Mouse (Mus musculus) forebrain, postnatal 0 days (tissue): ENCODE data around the gene Pax5. TPM values are rescaled to one million over a fixed set of nuclear protein-coding genes. Genes with fewer than 3 reads are reported as not detected.
A peak's percentile ranks its signal among the peaks of the same experiment; 100 is the strongest.

Experiments used
- ATAC-seq: fragments of 200-750 bp; cut with Nextera tagmentation; 2 replicates; pipeline ENCODE4 v1.8.0; 2017; ENCODE audit warnings: mild to moderate bottlenecking, moderate library complexity
- DNase-seq: peaks from one replicate; pipeline ENCODE4 v3.0.0-alpha.2; 2015
- H3K27ac ChIP-seq: fragments of 300-500 bp; sonication (generic); 2 replicates; pipeline ENCODE4 v1.5.1; 2014; ENCODE audit warnings: low read depth, mild to moderate bottlenecking, antibody characterized with exemption, low read length, moderate library complexity, mixed read lengths
- H3K27me3 ChIP-seq: fragments of 300-500 bp; sonication (generic); 2 replicates; pipeline ENCODE4 v1.6.1; 2014; ENCODE audit warnings: mild to moderate bottlenecking, low read length, mixed read lengths; ENCODE audit not compliant: insufficient read depth
- H3K36me3 ChIP-seq: fragments of 300-500 bp; sonication (generic); 2 replicates; pipeline ENCODE4 v1.6.1; 2014; ENCODE audit warnings: mild to moderate bottlenecking, moderate library complexity; ENCODE audit not compliant: insufficient read depth
- H3K4me1 ChIP-seq: fragments of 300-500 bp; sonication (generic); 2 replicates; pipeline ENCODE4 v1.6.1; 2014; ENCODE audit warnings: antibody characterized with exemption; ENCODE audit not compliant: insufficient read depth
- H3K4me2 ChIP-seq: fragments of 300-500 bp; sonication (generic); 2 replicates; pipeline ENCODE4 v1.6.1; 2014; ENCODE audit warnings: low read depth, mild to moderate bottlenecking, moderate library complexity
- H3K4me3 ChIP-seq: fragments of 300-500 bp; sonication (generic); 2 replicates; pipeline ENCODE4 v1.5.1; 2014; ENCODE audit warnings: low read depth, low read length, mixed read lengths
- H3K9ac ChIP-seq: fragments of 300-500 bp; sonication (generic); 2 replicates; pipeline ENCODE4 v1.6.1; 2014; ENCODE audit warnings: mild to moderate bottlenecking
- H3K9me3 ChIP-seq: fragments of 300-500 bp; sonication (generic); 2 replicates; pipeline ENCODE4 v1.6.1; 2016; ENCODE audit warnings: low read length
- CTCF ChIP-seq: sonication (generic); IDR thresholded peaks from 2 replicates; pipeline ENCODE4 v1.5.1; 2016; ENCODE audit warnings: antibody characterized with exemption, control low read depth, low read depth
- WGBS: fragments of 180-500 bp; shearing (Covaris S2); extraction: QIAGEN DNeasy Blood & Tissue Kit; methylation state at CpG from one replicate; pipeline ENCODE4 v1.1.7; 2014; 5-methylcytosine and 5-hydroxymethylcytosine counted together
- polyA plus RNA-seq: library from polyadenylated mRNA; unstranded; fragments of >200 nt; fragmentation: Nextera tagmentation; extraction: Ambion mirVana; gene quantifications from 2 replicates; pipeline ENCODE4 v1.2.1, GENCODE M21; 2015
- total RNA-seq: library from RNA; depleted of rRNA; stranded (reverse); fragments of >200 nt; gene quantifications from 2 replicates; pipeline ENCODE4 v1.2.3, GENCODE M21; 2014

The Pax5 gene
- total and polyA plus RNA-seq, 2 experiments from 2014 or later, result 0.01 to 0.14 TPM

DNA sequence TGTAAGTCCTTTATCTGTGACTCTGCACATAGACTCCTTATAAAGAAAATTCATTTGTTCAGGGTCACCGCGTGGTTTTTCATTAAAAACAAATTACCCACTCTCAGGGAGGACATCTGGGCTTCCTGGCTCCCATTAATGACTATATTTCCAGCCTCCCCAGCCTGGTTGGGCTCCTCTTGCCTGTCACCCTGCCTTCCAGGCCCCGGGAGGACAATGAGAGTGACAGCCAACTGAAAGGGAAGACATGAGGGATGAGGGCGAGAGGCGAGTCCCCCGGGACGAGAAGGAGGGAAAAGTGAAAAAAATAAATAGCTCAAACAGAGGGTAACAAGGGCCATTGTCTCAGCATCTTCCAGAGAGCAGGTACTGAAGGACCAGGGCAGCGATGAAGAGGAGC lies 149.3 kb downstream of the Pax5 start:
- H3K36me3 ChIP-seq, result no peaks in the 10 kb centered on the region
- no peak overlapping the region for H3K27ac ChIP-seq
- H3K4me1 ChIP-seq, result 0 out of 2 replicates have a peak, but pooled peaks cover 9% of the 10 kb centered on the region
- no peak overlapping the region for H3K9ac ChIP-seq
- ATAC-seq (no peak), DNase-seq (no peak)
- H3K4me3 ChIP-seq, result no peak overlapping the region
- no peak for TF ChIP-seq CTCF
- 32% methylated on average over 8 of the region's 8 CpGs for WGBS
- no peak overlapping the region for H3K4me2 ChIP-seq
- no peaks in the 10 kb centered on the region for H3K9me3 ChIP-seq
- H3K27me3 ChIP-seq, result peaks cover 2% of the 10 kb centered on the region; the same call in 1 of the 2 replicates

DNA sequence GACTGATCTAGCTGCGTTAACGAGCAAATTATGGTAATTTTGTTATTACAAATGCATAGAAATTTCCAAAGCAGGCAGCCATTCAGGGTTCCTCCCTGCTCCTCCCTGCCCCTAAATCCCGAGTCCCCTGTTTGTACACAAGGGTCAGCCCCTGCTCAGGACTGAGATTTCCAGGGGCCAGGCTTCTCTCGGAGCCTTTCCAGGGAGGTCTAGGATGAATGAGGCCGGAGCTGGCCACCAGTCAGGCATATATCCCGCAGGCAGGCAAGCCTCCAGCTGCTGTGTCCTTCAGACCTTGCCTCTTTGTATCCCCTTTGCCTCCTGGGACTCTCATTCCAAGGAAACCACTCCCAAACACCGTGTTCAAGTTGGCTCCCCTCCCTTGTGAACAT lies 151.7 kb downstream of the Pax5 start:
- Histone ChIP-seq H3K4me3 (peak overlapping the region; percentile 37), H3K36me3 (no peaks in the 10 kb centered on the region), H3K27me3 (no peaks in the 10 kb centered on the region), H3K4me1 (0 out of 2 replicates have a peak, but pooled peaks cover 9% of the 10 kb centered on the region), H3K27ac (no peak overlapping the region), H3K4me2 (peak overlapping the region; percentile 87), H3K9ac (peak overlapping the region; percentile 54; the same call in 1 of the 2 replicates), H3K9me3 (no peaks in the 10 kb centered on the region)
- ATAC-seq (no peak; the same call in 1 of the 2 replicates), DNase-seq (no peak)
- WGBS, result 5% methylated on average over 7 of the region's 7 CpGs
- TF ChIP-seq CTCF, result no peak

DNA sequence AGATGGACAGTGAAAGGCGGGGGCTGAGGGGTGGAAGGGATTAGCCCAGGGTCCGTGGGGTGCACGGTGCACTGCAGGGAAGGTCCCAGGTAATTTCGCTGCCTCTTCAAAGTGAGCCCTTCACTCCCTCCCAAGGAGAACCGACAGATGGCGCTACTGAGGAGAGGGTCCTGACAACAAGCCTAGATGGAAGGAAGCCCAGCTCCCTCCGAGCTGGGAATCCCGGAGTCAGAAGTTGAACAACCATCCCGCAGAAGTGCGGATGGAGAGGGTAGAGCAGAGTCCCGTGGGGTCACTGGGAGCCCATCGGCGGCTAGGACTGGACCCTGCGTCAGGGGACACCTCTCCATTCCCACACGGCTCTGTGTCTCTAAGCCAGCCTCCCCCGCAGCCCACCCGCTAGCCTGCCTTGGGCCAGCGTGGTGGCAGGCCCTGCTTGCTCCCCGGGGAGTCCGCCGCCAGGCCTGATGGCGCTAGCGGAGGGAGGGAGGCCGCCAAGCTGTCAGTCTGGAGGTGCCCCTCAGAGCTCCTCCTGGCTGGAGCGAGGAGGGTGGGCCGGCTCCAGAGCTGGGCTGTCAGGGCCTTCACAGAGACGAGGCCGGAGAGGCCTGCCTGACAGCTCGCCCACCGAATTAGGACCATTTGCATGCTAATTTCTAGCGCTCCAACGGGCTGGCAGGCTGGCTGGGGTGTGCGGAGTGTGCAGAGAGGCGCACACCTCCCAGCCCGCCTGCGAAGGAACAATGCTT lies 152.3 kb downstream of the Pax5 start:
- DNase-seq, result peak; percentile 90
- 3% methylated on average over 36 of the region's 36 CpGs for WGBS

DNA sequence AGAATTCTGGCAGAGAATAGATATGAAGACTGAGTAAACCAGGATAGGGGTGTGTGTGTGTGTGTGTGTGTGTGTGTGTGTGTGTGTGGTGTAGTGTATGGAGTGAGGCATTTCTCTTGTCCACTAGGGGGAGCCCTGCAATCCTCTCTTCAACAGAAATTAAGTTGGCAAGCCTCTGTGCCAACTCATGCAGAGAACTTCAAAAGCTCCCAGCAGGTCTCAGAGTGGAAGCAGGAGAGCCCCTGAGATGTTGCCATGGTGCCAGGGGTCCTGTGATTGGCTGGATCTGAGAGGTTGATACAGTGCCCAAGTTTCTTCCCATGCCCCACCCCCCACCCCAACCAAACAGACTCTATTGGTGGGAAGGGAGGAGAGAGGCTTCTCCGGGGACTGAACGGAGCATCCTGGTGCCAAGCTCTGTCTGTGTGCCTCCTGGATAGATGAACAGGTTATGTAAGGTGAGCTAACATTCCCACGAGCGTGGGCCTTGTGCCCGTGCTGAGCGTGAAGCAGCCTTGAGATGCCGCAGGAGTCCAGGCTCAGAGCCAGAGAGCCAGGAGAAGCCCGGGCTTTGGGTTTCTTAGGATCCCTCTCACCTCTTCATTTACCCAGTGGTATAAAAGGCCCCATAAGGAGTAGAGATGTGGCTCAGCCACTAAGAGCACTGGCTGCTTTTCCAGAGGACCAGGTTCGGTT lies 153.6 kb downstream of the Pax5 start:
- peak; percentile 37 for TF ChIP-seq CTCF
- peak; percentile 52 for DNase-seq
- Histone ChIP-seq H3K9ac (no peak overlapping the region), H3K4me3 (no peak overlapping the region), H3K4me1 (0 out of 2 replicates have a peak, but pooled peaks cover 9% of the 10 kb centered on the region), H3K9me3 (no peaks in the 10 kb centered on the region), H3K27me3 (no peaks in the 10 kb centered on the region), H3K36me3 (no peaks in the 10 kb centered on the region), H3K27ac (no peak overlapping the region), H3K4me2 (no peak overlapping the region)
- 0 out of 2 replicates have a peak, but pooled peaks have one; percentile 27 for ATAC-seq
- WGBS, result 67% methylated on average over 9 of the region's 9 CpGs

More for the DNA sequence above, 152.3 kb downstream of the Pax5 start:
- Histone ChIP-seq H3K9me3 (no peaks in the 10 kb centered on the region), H3K27ac (peak overlapping the region; percentile 50; the same call in 1 of the 2 replicates), H3K9ac (peak overlapping the region; percentile 54), H3K4me1 (0 out of 2 replicates have a peak, but pooled peaks cover 9% of the 10 kb centered on the region), H3K4me2 (peak overlapping the region; percentile 87), H3K4me3 (peak overlapping the region; percentile 37), H3K27me3 (no peaks in the 10 kb centered on the region), H3K36me3 (no peaks in the 10 kb centered on the region)
- peak; percentile 89 for TF ChIP-seq CTCF
- ATAC-seq, result peak; percentile 86

DNA sequence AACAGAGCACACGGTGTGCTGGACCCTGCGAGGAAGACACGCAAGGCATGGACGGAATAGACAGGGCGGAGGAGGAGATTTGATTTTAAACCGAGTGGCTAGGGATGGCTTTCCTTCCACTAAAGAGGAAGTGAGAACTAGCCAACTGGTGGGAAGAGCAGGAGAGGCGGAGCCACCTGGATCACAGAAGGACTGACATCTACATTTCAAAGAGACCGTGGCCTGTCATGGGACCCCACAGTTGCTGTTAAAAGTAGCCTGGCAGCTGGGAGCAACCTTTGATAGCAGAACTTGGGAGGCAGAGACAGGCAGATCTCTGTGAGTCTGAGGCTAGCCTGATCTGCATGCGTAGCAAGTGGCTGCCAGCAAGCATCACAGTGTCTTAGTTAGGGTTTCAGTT lies 154.7 kb downstream of the Pax5 start:
- no peak overlapping the region for H3K9ac ChIP-seq
- no peak for TF ChIP-seq CTCF
- 90% methylated on average over 9 of the region's 9 CpGs for WGBS
- 0 out of 2 replicates have a peak, but pooled peaks cover 9% of the 10 kb centered on the region for H3K4me1 ChIP-seq
- DNase-seq (no peak), ATAC-seq (no peak)
- H3K4me3 ChIP-seq, result no peak overlapping the region
- H3K9me3 ChIP-seq, result no peaks in the 10 kb centered on the region
- H3K4me2 ChIP-seq, result no peak overlapping the region
- no peaks in the 10 kb centered on the region for H3K27me3 ChIP-seq
- H3K36me3 ChIP-seq, result no peaks in the 10 kb centered on the region
- no peak overlapping the region for H3K27ac ChIP-seq

DNA sequence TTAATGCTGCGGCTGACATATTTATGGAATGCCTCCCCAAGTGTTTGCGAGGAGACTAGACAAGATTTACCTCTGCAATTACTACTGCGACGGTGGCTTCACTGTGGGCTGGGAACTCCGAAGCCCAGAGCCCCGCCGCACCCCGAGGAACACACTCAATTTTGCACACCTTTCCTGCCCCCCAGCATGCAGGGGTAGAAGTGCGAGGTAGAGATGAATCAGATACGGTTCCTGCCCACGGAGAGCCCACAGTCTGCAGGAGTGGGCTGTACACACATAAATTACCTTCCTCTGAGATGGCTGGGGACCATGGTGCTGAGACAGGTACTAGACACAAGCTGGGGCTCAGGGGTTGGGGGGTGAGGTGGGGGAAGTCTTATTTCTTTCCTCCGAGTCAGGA lies 158.8 kb downstream of the Pax5 start:
- Histone ChIP-seq H3K9ac (no peak overlapping the region), H3K27me3 (no peaks in the 10 kb centered on the region), H3K27ac (no peak overlapping the region), H3K36me3 (no peaks in the 10 kb centered on the region), H3K4me1 (no peaks in the 10 kb centered on the region), H3K9me3 (no peaks in the 10 kb centered on the region), H3K4me2 (no peak overlapping the region), H3K4me3 (no peak overlapping the region)
- WGBS, result 83% methylated on average over 12 of the region's 12 CpGs
- ATAC-seq (no peak), DNase-seq (no peak)
- no peak for TF ChIP-seq CTCF

DNA sequence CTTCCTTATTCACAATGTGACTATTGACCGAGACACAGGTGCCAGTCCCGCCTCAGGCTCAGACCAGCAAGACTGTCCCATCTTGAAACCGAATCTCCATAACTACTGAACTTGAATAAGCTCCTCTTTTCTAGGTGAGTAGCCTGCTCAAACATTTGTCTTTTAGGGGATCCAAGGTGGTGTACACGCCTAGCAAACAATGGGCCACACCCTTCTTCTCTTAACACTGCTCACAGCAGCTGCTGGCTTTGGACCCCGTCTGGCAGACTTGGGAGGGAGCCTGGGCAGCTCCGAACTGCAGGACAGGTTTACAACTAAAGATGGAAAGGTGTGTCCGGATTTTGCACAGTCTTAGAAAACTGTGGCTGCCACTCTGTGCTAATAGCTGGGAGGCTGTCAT lies 161.3 kb downstream of the Pax5 start:
- H3K4me1 ChIP-seq, result no peaks in the 10 kb centered on the region
- H3K9ac ChIP-seq, result no peak overlapping the region
- ATAC-seq (no peak), DNase-seq (no peak)
- H3K4me2 ChIP-seq, result no peak overlapping the region
- no peaks in the 10 kb centered on the region for H3K27me3 ChIP-seq
- no peaks in the 10 kb centered on the region for H3K36me3 ChIP-seq
- no peaks in the 10 kb centered on the region for H3K9me3 ChIP-seq
- H3K4me3 ChIP-seq, result no peak overlapping the region
- no peak overlapping the region for H3K27ac ChIP-seq
- no peak for TF ChIP-seq CTCF
- 84% methylated on average over 7 of the region's 7 CpGs for WGBS
